Mouse (Mus musculus) liver, embryonic 12.5 days (tissue): ENCODE data around the gene Gm17349. TPM values are rescaled to one million over a fixed set of nuclear protein-coding genes. Genes with fewer than 3 reads are reported as not detected.
"Not testable (repeated sequence)": the region's sequence is repeated elsewhere in the genome, so short reads cannot be mapped to it uniquely, and the experiment has no call there.

Experiments used
- ATAC-seq: fragments of 200-750 bp; cut with Nextera tagmentation; 2 replicates; pipeline ENCODE4 v1.8.0; 2017; ENCODE audit warnings: moderate number of reproducible peaks, mild to moderate bottlenecking, moderate library complexity
- H3K27ac ChIP-seq: fragments of 300-500 bp; sonication (generic); 2 replicates; pipeline ENCODE4 v1.5.1; 2016; ENCODE audit warnings: mild to moderate bottlenecking
- H3K27me3 ChIP-seq: fragments of 300-500 bp; sonication (generic); replicated peaks from 2 replicates; pipeline ENCODE4 v1.6.1; 2016; ENCODE audit warnings: mild to moderate bottlenecking, moderate library complexity
- H3K36me3 ChIP-seq: fragments of 300-500 bp; sonication (generic); 2 replicates; pipeline ENCODE4 v1.6.1; 2016; ENCODE audit warnings: mild to moderate bottlenecking, moderate library complexity
- H3K4me1 ChIP-seq: fragments of 300-500 bp; sonication (generic); 2 replicates; pipeline ENCODE4 v1.6.1; 2016
- H3K4me2 ChIP-seq: fragments of 300-500 bp; sonication (generic); 2 replicates; pipeline ENCODE4 v1.6.1; 2016; ENCODE audit warnings: mild to moderate bottlenecking, moderate library complexity
- H3K4me3 ChIP-seq: fragments of 300-500 bp; sonication (generic); 2 replicates; pipeline ENCODE4 v1.5.1; 2016; ENCODE audit warnings: mild to moderate bottlenecking, moderate library complexity
- H3K9ac ChIP-seq: fragments of 300-500 bp; sonication (generic); 2 replicates; pipeline ENCODE4 v1.6.1; 2016; ENCODE audit warnings: mild to moderate bottlenecking, moderate library complexity
- H3K9me3 ChIP-seq: fragments of 300-500 bp; sonication (generic); replicated peaks from 2 replicates; pipeline ENCODE4 v1.6.1; 2016; ENCODE audit warnings: mild to moderate bottlenecking, moderate library complexity
- WGBS: fragments of 180-500 bp; shearing (Covaris S2); methylation state at CpG from one replicate; pipeline ENCODE4 v1.1.7; 2016; ENCODE audit not compliant: insufficient replicate concordance; 5-methylcytosine and 5-hydroxymethylcytosine counted together
- polyA plus RNA-seq: library from polyadenylated mRNA; unstranded; fragments of >200 nt; fragmentation: Nextera tagmentation; extraction: Ambion mirVana; gene quantifications from 2 replicates; pipeline ENCODE4 v1.2.1, GENCODE M21; 2016

Gene Gm17349
- polyA plus RNA-seq, result not detected in 2 replicates

DNA sequence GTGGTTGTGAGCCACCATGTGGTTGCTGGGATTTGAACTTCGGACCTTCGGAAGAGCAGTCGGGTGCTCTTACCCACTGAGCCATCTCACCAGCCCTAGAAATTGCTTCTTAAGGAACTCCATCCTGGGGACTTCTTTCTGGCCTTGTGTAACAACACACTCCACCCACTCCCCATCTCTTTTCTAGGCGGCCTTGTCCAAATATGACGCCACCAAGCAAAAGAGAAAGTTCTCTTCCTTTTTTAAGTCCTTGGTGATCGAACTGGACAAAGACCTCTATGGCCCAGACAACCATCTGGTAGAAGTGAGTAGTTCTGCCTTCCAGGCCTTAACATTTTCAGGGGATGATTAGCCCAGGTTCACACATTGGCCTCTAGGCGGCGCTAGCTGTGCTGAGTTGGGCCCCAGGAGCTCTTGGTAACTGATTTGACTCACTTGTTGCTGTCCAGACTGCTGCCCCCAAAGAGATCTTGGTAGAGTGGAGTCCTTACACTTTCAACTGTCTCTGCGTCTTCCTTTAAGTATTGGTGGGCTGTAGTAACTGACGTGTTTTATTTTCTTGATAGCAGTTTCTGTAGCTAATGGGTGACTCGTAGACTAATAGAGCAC lies at the start of gene Gm17349:
TSS of gene Gm17349 (minus strand) at position 51 of the 609 bp plus-strand sequence.
- no peak within 1 kb of the TSS for H3K9ac ChIP-seq
- no peak within 1 kb of the TSS; the same call in 1 of the 2 replicates for H3K27ac ChIP-seq
- H3K27me3 ChIP-seq, result no peaks in the 10 kb centered on the region
- H3K4me1 ChIP-seq, result peaks cover 34% of the 10 kb centered on the region
- no peak within 1 kb of the TSS for H3K4me2 ChIP-seq
- H3K36me3 ChIP-seq, result peaks cover 65% of the 10 kb centered on the region
- H3K9me3 ChIP-seq, result no peaks in the 10 kb centered on the region
- 51% methylated on average over 11 of the region's 11 CpGs for WGBS
- H3K4me3 ChIP-seq, result no peak within 1 kb of the TSS
- ATAC-seq, result no peak

DNA sequence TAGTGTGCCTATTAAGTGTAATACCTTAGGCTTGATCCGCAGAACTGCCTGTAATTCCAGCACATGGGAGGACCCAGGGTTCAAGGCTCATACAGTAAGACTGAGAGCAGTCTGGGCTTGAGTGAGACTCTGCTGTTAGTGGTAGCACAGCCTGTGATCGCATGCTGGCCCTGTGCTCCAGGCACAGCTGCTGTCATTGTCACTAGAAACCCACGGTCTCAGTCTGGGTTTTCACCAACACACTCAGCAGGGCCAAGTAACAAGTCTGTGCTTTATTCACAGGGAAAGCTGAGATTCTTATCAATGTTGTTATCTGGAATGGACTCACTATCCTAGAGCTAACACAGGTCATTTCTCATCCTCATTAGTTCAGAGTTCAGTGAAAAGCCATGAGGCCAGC lies 48.9 kb upstream of the Gm17349 start:
- no peak for ATAC-seq
- 66% methylated on average over 3 of the region's 3 CpGs for WGBS
- no peaks in the 10 kb centered on the region; the same call in 1 of the 2 replicates for H3K4me1 ChIP-seq
- H3K9ac ChIP-seq, result no peak overlapping the region
- no peaks in the 10 kb centered on the region for H3K27me3 ChIP-seq
- no peak overlapping the region for H3K27ac ChIP-seq
- H3K36me3 ChIP-seq, result no peaks in the 10 kb centered on the region; the same call in 1 of the 2 replicates
- H3K4me2 ChIP-seq, result no peak overlapping the region
- H3K4me3 ChIP-seq, result no peak overlapping the region
- no peaks in the 10 kb centered on the region for H3K9me3 ChIP-seq

DNA sequence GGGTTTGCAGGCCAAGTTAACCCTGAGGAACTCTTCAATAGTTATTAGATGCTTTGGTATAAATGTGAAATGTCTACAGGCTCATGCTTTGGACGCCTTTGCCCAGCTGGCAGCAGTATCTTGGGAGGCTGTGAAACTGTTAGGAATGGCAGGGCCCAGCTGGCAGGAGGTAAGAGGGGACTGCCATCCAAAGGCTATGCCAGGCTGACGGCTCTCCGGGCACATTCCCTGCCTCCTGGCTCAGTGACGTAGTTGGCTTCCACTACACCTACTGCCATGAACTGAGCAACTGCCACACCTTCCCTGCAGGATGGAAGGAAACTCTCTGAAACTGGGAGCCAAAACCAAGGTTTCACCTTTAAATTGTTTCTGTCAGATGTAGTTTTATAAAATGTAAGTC lies 34.9 kb upstream of the Gm17349 start:
- H3K27me3 ChIP-seq, result no peaks in the 10 kb centered on the region
- no peaks in the 10 kb centered on the region for H3K4me1 ChIP-seq
- no peak overlapping the region for H3K4me2 ChIP-seq
- WGBS, result 81% methylated on average over 4 of the region's 4 CpGs
- H3K4me3 ChIP-seq, result no peak overlapping the region
- ATAC-seq, result no peak
- peaks cover 57% of the 10 kb centered on the region for H3K36me3 ChIP-seq
- H3K9me3 ChIP-seq, result no peaks in the 10 kb centered on the region
- no peak overlapping the region for H3K27ac ChIP-seq
- no peak overlapping the region for H3K9ac ChIP-seq

DNA sequence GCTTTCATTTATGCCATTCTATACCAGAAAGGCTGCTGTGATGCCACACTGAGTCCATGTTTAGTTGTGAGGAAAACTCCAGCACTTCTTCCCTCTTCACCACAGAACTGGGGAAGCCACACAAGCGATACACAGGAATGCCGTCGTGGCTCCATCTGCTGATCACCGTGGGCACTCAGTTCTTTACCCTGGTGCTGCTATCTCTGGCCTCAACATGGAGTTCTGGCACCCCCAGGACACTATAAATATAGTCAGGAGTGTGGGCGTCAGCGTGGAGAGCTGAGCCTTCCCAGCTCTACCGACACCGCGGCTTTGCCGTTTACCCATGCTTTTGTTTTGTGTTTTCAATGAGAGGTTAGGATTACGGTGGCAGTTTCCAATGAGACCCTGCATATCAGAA lies 31.4 kb upstream of the Gm17349 start:
- no peaks in the 10 kb centered on the region for H3K4me1 ChIP-seq
- no peak for ATAC-seq
- no peak overlapping the region for H3K27ac ChIP-seq
- H3K4me3 ChIP-seq, result no peak overlapping the region
- H3K27me3 ChIP-seq, result no peaks in the 10 kb centered on the region
- 85% methylated on average over 11 of the region's 11 CpGs for WGBS
- H3K9ac ChIP-seq, result no peak overlapping the region
- H3K4me2 ChIP-seq, result no peak overlapping the region
- peaks cover 67% of the 10 kb centered on the region for H3K36me3 ChIP-seq
- no peaks in the 10 kb centered on the region for H3K9me3 ChIP-seq

DNA sequence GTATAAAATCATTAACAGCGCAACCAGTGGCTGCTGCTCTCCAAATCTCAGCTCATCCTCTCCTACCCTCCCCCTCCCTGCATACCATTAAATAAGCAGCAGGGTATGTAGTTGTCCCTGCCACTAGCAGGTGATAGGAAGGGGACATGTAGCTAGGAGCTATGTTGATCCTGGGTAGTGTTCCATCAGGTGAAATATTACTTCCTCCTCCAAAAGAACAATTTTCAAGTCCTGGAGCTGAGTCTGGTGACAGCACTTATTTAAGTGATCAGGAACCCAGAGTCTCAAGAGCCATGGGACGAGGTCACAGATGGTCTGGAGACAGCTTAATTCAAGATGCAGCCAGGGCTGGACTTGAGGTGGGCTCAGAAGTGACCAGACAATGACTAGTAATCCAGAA lies 30.3 kb upstream of the Gm17349 start:
- Histone ChIP-seq H3K4me1 (no peaks in the 10 kb centered on the region), H3K27ac (no peak overlapping the region), H3K4me2 (no peak overlapping the region), H3K27me3 (no peaks in the 10 kb centered on the region), H3K36me3 (peaks cover 59% of the 10 kb centered on the region), H3K9ac (no peak overlapping the region), H3K9me3 (no peaks in the 10 kb centered on the region), H3K4me3 (no peak overlapping the region)
- ATAC-seq, result no peak
- 75% methylated on average over 2 of the region's 2 CpGs for WGBS

DNA sequence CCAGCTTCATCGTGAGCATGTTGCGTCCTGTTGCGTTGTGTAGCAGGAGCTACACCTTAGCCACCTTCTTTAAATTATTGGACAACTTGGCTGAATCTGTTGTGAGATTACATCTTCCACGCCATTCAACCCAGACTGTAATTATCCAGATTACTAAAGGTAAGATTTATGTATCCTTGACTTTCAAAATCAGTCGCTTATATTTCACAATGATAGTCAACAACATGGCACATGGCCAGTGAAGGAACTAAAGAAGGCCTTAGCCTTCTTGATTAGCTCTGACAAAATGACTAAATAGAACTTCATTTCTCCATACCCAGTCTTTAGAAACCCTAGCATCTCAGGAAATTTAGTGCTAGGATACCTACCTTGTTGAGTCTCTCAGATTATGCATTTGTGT lies 27.9 kb upstream of the Gm17349 start:
- Histone ChIP-seq H3K36me3 (peaks cover 53% of the 10 kb centered on the region), H3K4me2 (no peak overlapping the region), H3K27ac (no peak overlapping the region), H3K9ac (no peak overlapping the region), H3K4me3 (no peak overlapping the region), H3K9me3 (0 out of 2 replicates have a peak, but pooled peaks cover 5% of the 10 kb centered on the region), H3K27me3 (no peaks in the 10 kb centered on the region), H3K4me1 (no peaks in the 10 kb centered on the region)
- ATAC-seq, result no peak
- WGBS, result 85% methylated on average over 5 of the region's 5 CpGs

DNA sequence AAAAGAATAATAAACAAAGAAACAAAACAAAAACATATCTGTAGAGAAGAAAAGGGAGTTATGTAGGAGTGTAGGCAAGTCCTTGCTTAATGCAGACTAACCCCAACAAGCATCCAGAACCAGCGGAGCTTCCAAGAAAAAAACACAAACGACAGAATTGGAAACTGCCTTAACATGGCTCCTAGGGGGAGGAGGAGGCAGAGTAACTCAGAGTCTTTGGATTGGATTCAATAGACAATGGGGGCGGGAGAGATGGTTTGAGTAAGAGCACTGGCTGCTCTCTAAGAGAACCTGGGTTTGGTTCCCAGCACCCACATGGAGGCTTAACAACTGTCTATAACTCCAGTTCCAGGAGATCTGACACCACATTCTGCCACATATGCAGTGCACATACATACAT lies 26.4 kb upstream of the Gm17349 start:
- Histone ChIP-seq H3K9me3 (0 out of 2 replicates have a peak, but pooled peaks cover 5% of the 10 kb centered on the region), H3K4me2 (no peak overlapping the region), H3K27me3 (no peaks in the 10 kb centered on the region), H3K9ac (no peak overlapping the region), H3K4me3 (no peak overlapping the region), H3K4me1 (peaks cover 4% of the 10 kb centered on the region), H3K36me3 (peaks cover 53% of the 10 kb centered on the region), H3K27ac (no peak overlapping the region)
- WGBS, result 76% methylated on average over 3 of the region's 3 CpGs
- ATAC-seq, result no peak

DNA sequence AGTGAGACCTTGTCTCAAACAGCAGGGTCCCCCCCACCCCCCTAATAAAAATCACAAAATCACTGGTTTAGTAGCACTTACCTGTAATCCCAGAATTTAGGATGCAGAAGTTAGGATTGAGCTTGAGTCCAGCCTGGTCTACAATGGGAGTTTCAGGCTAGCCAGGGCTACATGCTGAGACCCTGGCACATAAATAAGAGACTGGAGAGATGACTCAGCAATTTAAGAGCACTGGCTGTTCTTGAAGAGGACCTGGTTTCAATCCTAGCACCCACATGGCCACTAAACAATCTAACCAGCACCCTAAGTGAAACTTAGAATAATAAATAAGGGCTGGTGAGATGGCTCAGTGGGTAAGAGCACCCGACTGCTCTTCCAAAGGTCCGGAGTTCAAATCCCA lies 25.9 kb upstream of the Gm17349 start:
- H3K4me2 ChIP-seq, result no peak overlapping the region
- ATAC-seq, result no peak
- H3K4me1 ChIP-seq, result peaks cover 9% of the 10 kb centered on the region
- no peak overlapping the region for H3K9ac ChIP-seq
- 89% methylated on average over 2 of the region's 2 CpGs for WGBS
- H3K27ac ChIP-seq, result no peak overlapping the region
- 0 out of 2 replicates have a peak, but pooled peaks cover 5% of the 10 kb centered on the region for H3K9me3 ChIP-seq
- no peak overlapping the region for H3K4me3 ChIP-seq
- peaks cover 48% of the 10 kb centered on the region for H3K36me3 ChIP-seq
- no peaks in the 10 kb centered on the region for H3K27me3 ChIP-seq

DNA sequence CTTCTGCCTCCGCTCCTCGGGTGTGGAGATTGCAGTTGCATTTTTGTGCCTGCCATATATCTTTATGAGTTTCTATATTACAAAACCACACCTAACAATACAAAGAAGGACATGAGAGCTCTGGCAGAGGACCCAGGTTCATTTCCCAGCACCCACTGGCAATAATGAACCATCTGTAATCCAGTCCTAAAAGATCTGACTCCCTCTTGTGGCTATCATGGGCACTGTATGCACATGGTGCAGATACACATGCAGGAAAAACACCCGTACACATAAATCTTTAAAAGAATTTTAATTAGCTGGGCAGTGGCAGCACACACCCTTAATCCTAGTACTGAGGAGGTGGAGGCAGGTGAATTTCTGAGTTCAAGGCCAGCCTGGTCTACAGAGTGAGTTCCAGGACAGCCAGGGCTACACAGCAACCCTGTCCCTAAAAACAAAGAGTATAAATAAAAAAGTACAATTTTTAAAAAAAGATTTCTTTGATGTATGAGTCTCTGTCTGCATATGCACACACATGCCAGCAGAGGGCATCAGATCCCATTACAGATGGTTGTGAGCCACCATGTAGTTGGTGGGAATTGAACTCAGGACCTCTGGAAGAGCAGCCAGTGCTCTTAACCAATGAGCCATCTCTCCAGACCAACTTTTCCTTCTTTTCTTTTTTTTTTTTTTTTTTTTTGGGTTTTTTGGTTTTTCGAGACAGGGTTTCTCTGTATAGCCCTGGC lies 23.9 kb upstream of the Gm17349 start:
- Histone ChIP-seq H3K9ac (no peak overlapping the region), H3K27me3 (no peaks in the 10 kb centered on the region), H3K4me1 (peaks cover 22% of the 10 kb centered on the region), H3K4me3 (no peak overlapping the region), H3K36me3 (peaks cover 32% of the 10 kb centered on the region), H3K4me2 (no peak overlapping the region), H3K27ac (no peak overlapping the region), H3K9me3 (0 out of 2 replicates have a peak, but pooled peaks cover 5% of the 10 kb centered on the region)
- ATAC-seq, result no peak
- 93% methylated on average over 3 of the region's 4 CpGs for WGBS

DNA sequence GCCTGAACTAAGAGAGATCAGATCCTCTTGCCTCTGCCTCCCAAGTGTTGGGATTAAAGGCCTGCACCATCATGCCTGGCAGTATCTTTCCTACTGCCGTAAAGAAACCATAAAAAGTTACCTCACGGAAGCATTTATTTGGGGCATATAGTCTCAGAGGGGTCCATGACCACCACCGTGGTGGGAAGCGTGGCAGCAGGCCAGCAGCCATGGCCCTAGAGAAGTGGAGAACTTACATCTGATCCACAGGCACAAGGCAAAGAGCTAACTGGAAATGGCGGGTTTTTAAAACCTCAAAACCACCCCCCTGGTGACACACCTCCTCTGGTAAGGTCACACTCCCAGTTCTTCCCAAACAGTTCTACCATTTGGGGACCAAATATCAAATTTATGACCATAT lies 22.9 kb upstream of the Gm17349 start:
- no peak overlapping the region for H3K27ac ChIP-seq
- WGBS, result 89% methylated on average over 5 of the region's 5 CpGs
- no peak overlapping the region for H3K4me2 ChIP-seq
- H3K4me3 ChIP-seq, result no peak overlapping the region
- no peak overlapping the region for H3K9ac ChIP-seq
- no peak for ATAC-seq
- H3K4me1 ChIP-seq, result peaks cover 32% of the 10 kb centered on the region
- 0 out of 2 replicates have a peak, but pooled peaks cover 3% of the 10 kb centered on the region for H3K27me3 ChIP-seq
- H3K9me3 ChIP-seq, result 0 out of 2 replicates have a peak, but pooled peaks cover 5% of the 10 kb centered on the region
- peaks cover 27% of the 10 kb centered on the region for H3K36me3 ChIP-seq

DNA sequence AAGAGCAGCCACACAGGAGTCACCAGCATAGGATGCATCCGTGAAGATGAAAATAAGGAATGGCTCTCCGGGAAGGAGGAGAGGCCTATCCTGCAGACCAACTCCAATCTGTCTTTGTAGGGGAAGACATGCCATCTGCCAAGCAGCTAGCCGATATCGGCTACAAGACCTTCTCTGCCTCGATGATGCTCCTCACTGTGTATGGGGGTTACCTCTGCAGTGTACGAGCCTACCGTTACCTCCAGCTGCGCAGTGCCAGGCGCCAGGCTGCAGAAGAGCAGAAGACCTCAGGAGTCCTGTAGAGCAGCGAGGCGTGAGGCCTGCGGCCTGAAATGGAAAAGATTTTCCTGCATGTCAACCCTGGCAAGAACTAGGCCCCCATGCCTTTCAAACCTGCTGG lies 22.2 kb upstream of the Gm17349 start:
- peaks cover 39% of the 10 kb centered on the region for H3K4me1 ChIP-seq
- H3K27me3 ChIP-seq, result 0 out of 2 replicates have a peak, but pooled peaks cover 3% of the 10 kb centered on the region
- WGBS, result 89% methylated on average over 12 of the region's 12 CpGs
- H3K9ac ChIP-seq, result no peak overlapping the region
- H3K36me3 ChIP-seq, result peaks cover 22% of the 10 kb centered on the region
- H3K4me3 ChIP-seq, result no peak overlapping the region
- no peak overlapping the region for H3K27ac ChIP-seq
- 0 out of 2 replicates have a peak, but pooled peaks cover 5% of the 10 kb centered on the region for H3K9me3 ChIP-seq
- ATAC-seq, result no peak
- no peak overlapping the region for H3K4me2 ChIP-seq

DNA sequence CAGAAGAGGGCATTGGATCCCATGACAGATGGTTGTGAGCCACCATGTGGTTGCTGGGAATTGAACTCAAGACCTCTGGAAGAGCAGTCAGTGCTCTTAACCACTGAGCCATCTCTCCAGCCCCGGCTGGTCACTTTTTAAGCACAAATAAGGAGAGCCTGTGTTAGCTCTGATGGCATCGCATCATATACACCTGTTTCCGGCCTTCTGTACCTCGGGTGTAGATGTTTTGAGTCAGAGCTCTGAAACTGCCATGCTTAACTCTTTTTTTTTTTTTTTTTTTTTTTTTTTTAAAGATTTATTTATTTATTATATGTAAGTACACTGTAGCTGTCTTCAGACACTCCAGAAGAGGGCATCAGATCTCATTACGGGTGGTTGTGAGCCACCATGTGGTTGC lies 21.7 kb upstream of the Gm17349 start:
- Histone ChIP-seq H3K4me2 (peak overlapping the region; percentile 89), H3K4me1 (peaks cover 42% of the 10 kb centered on the region), H3K36me3 (peaks cover 22% of the 10 kb centered on the region)
- not testable (repeated sequence) for ATAC-seq, H3K9ac ChIP-seq, H3K9me3 ChIP-seq, H3K27me3 ChIP-seq, H3K27ac ChIP-seq, H3K4me3 ChIP-seq
- WGBS, result 83% methylated on average over 4 of the region's 5 CpGs
